Mouse (Mus musculus) heart, embryonic 14.5 days (tissue): ENCODE measurements around the gene Ackr4. TPM values are rescaled to one million over a fixed set of nuclear protein-coding genes. Genes with fewer than 3 reads are reported as not detected.

ENCODE experiments used
- ATAC-seq: fragments of 200-750 bp; cut with Nextera tagmentation; 2 replicates; pipeline ENCODE4 v1.8.0; 2017; ENCODE audit warnings: low read depth, moderate TSS enrichment; ENCODE audit not compliant: insufficient number of reproducible peaks, insufficient read depth, low FRiP score
- H3K27ac ChIP-seq, 2 experiments: fragments of 200-500 bp in 1 of 2; fragments of 300-500 bp in 1 of 2; sonication (generic) in 1 of 2; replicated peaks in 1 of 2; 2 replicates each; pipeline ENCODE4 v1.5.1; 2012 to 2014; ENCODE audit warnings: low read depth in 2 of 2, low read length in 2 of 2, control low read depth in 1 of 2, mild to moderate bottlenecking in 1 of 2, mixed read lengths in 1 of 2; ENCODE audit not compliant: control insufficient read depth in 1 of 2, insufficient read depth in 1 of 2
- H3K27me3 ChIP-seq: fragments of 300-500 bp; sonication (generic); 2 replicates; pipeline ENCODE4 v1.6.1; 2014; ENCODE audit warnings: mild to moderate bottlenecking, low read length, control low read depth; ENCODE audit not compliant: control insufficient read depth, insufficient read depth
- H3K36me3 ChIP-seq: fragments of 300-500 bp; sonication (generic); 2 replicates; pipeline ENCODE4 v1.6.1; 2014; ENCODE audit warnings: mild to moderate bottlenecking, control low read depth, low read length, mixed read lengths; ENCODE audit not compliant: control insufficient read depth, insufficient read depth
- H3K4me1 ChIP-seq, 2 experiments: fragments of 200-500 bp in 1 of 2; fragments of 300-500 bp in 1 of 2; sonication (generic) in 1 of 2; 2 replicates each; pipeline ENCODE4 v1.6.1; 2012 to 2014; ENCODE audit warnings: low read length in 2 of 2, control low read depth in 1 of 2, mixed read lengths in 1 of 2; ENCODE audit not compliant: control insufficient read depth in 2 of 2, insufficient read depth in 2 of 2
- H3K4me2 ChIP-seq: fragments of 300-500 bp; sonication (generic); 2 replicates; pipeline ENCODE4 v1.6.1; 2014; ENCODE audit warnings: mild to moderate bottlenecking, low read length
- H3K4me3 ChIP-seq, 2 experiments: fragments of 200-500 bp in 1 of 2; fragments of 300-500 bp in 1 of 2; sonication (generic) in 1 of 2; 2 replicates each; pipeline ENCODE4 v1.5.1; 2012 to 2014; ENCODE audit warnings: low read length in 2 of 2, mild to moderate bottlenecking in 2 of 2, control low read depth in 1 of 2, low read depth in 1 of 2, moderate library complexity in 1 of 2; ENCODE audit not compliant: control insufficient read depth in 1 of 2, insufficient read depth in 1 of 2
- H3K9ac ChIP-seq: fragments of 300-500 bp; sonication (generic); 2 replicates; pipeline ENCODE4 v1.6.1; 2014; ENCODE audit warnings: mild to moderate bottlenecking, low read length
- H3K9me3 ChIP-seq: fragments of 300-500 bp; sonication (generic); 2 replicates; pipeline ENCODE4 v1.6.1; 2016; ENCODE audit warnings: low read length, control low read depth; ENCODE audit not compliant: control insufficient read depth
- WGBS: fragments of 180-500 bp; shearing (Covaris S2); extraction: QIAGEN DNeasy Blood & Tissue Kit; methylation state at CpG from one replicate; pipeline ENCODE4 v1.1.7; 2014; 5-methylcytosine and 5-hydroxymethylcytosine counted together
- polyA plus RNA-seq: library from polyadenylated mRNA; unstranded; fragments of >200 nt; fragmentation: Nextera tagmentation; extraction: Ambion mirVana; gene quantifications from 2 replicates; pipeline ENCODE4 v1.2.1, GENCODE M21; 2014

The Ackr4 gene
- polyA plus RNA-seq, 1 experiment from 2014 or later = 3.6 TPM

DNA sequence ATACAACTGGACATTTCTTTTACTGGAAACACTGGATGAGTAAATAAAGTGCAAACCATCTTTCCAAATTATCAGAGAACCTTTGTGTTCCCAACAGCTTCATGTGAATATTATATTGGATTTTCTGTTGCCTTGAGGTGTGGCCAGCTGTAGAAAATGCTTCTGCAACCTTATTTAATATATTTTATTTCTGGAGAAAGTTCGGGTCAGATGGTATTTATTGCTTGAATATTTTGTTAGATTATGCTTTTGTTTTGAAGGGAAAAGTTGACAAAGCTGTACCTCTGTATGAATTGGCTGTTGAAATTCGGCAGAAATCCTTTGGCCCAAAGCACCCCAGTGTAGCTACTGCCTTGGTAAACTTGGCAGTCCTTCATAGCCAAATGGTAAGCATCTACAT, 86.4 kb downstream of the Ackr4 start, which contains the start of gene Gm28305:
Gm28305 (plus strand) TSS at position 301 of the 400 bp plus-strand sequence.
- no peak within 1 kb of the TSS for H3K4me2 ChIP-seq
- H3K4me1 ChIP-seq = peaks cover 4 to 11% of the 10 kb centered on the region in 2 experiments; a peak in 3 of 4 replicates
- no peaks in the 10 kb centered on the region for H3K27me3 ChIP-seq
- peaks cover 52% of the 10 kb centered on the region for H3K36me3 ChIP-seq
- 58% methylated on average over 2 of the region's 2 CpGs for WGBS
- no peak within 1 kb of the TSS for H3K27ac ChIP-seq
- no peaks in the 10 kb centered on the region for H3K9me3 ChIP-seq
- H3K4me3 ChIP-seq = no peak within 1 kb of the TSS
- no peak for ATAC-seq
- H3K9ac ChIP-seq = no peak within 1 kb of the TSS

DNA sequence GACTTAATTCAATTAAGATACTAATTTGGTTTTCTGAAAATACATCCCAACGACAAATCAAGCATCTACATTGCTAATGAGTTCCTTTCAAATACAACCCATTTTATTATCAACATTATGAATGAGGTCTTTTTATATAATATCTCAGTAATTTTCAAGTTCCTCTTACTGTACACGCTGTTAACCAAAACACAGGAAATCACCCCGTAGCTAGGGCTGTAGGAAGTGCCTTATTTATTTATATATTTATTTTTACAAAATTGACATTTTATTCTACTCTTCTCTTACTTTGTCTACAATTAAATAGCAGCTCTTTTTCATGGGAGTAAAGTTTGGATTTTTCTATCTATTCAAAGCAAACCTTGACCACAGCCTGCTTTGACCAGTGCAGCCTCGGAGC, 87.0 kb downstream of the Ackr4 start:
- H3K4me2 ChIP-seq = no peak overlapping the region
- no peaks in the 10 kb centered on the region for H3K27me3 ChIP-seq
- H3K9ac ChIP-seq = no peak overlapping the region
- H3K4me3 ChIP-seq = no peak overlapping the region
- H3K27ac ChIP-seq = no peak overlapping the region
- peaks cover 50% of the 10 kb centered on the region for H3K36me3 ChIP-seq
- 87% methylated on average over 4 of the region's 4 CpGs for WGBS
- ATAC-seq = no peak
- H3K4me1 ChIP-seq = peaks cover 4 to 11% of the 10 kb centered on the region in 2 experiments; a peak in 3 of 4 replicates
- H3K9me3 ChIP-seq = no peaks in the 10 kb centered on the region

DNA sequence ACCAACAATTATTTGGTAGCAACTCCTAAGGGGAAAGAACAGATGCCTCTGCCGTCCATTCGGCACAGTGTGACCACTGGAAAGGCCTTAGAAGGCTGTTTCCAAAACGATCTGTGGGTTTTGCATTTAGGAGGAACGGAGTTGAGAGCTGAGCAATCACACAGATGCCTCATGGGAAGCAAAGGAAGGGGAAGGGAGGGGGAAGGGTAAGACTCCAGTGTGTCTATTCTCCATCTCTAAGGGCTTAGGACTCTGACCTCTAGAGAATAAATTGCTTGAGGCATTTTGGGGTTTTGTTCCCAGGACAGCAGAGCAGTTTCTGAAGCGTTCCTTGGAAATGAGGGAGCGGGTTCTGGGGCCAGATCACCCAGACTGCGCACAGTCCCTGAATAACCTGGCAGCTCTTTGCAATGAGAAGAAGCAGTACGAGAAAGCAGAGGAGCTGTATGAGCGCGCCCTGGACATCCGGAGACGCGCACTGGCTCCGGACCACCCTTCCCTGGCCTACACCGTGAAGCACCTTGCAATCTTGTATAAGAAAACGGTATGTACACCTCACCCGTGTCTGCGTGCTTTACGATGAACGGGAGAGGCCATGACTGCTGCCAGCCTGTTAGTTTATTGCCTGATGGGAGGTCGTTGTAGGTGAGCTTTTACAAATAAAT, 87.6 kb downstream of the Ackr4 start:
- peaks cover 52% of the 10 kb centered on the region for H3K36me3 ChIP-seq
- H3K4me1 ChIP-seq = peaks cover 4 to 11% of the 10 kb centered on the region in 2 experiments; a peak in 3 of 4 replicates
- no peaks in the 10 kb centered on the region for H3K27me3 ChIP-seq
- no peak for ATAC-seq
- H3K27ac ChIP-seq = no peak overlapping the region
- H3K9me3 ChIP-seq = no peaks in the 10 kb centered on the region
- H3K4me3 ChIP-seq = no peak overlapping the region
- WGBS = 91% methylated on average over 21 of the region's 21 CpGs
- no peak overlapping the region for H3K4me2 ChIP-seq
- no peak overlapping the region for H3K9ac ChIP-seq

DNA sequence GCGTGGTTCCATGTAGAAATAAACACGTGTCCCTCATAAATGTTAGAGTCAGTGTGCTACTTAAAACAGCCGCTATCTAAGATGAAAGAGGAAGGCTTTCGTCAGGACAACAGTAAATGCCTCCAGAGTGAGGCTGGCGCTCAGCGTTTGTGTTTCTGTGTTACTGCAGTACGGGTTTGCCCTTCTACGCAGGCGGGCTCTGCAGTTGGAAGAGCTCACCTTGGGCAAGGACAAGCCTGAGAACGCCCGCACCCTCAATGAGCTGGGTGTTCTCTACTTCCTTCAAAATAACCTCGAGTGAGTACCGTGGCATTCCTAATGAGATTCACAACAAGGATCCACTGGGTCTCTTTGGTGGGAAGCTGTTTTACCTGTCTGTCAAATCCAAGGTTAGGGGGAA, 88.5 kb downstream of the Ackr4 start:
- Histone ChIP-seq H3K27ac (peak overlapping the region in 1 of 2 experiments; percentile 33; a peak in 2 of 4 replicates), H3K36me3 (peaks cover 55% of the 10 kb centered on the region), H3K4me2 (no peak overlapping the region), H3K9ac (no peak overlapping the region), H3K4me3 (no peak overlapping the region), H3K4me1 (peaks cover 4 to 11% of the 10 kb centered on the region in 2 experiments; a peak in 3 of 4 replicates), H3K27me3 (no peaks in the 10 kb centered on the region), H3K9me3 (no peaks in the 10 kb centered on the region)
- WGBS = 69% methylated on average over 13 of the region's 13 CpGs
- ATAC-seq = no peak

DNA sequence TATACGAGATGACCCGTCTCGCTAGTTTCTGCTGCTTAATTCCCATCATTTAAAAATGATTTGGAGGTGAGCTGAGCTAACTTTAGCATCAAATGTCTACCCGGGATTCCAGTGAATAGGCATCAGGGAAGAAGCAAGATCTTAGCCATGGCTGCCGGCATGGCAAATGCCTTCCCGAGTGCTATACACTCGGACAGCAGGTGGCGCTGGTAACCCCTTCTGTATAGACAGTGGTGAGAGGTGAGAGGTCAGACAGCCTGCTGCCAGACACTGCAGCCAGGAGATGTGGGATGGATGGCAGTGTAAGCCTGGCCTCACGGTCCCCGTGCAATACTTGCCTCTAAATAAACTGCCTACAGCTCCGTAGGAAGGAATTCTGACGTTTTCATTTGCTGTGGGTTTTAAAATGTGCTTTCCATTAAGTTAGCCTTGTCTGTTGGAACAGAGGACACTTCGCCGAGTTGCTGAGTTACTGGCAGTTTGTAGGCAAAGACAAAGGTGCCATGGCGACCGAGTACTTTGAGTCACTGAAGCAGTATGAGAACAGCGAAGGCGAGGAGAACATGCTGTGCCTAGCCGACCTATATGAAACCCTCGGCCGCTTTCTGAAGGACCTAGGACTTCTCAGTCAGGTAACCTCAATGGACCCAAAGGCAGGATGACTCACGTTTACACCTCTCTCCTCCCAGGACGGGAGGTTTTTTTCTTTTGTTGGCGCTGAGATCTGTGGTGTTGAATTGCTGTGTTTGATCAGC, 91.3 kb downstream of the Ackr4 start:
- H3K4me3 ChIP-seq = no peak overlapping the region
- peaks cover 4 to 11% of the 10 kb centered on the region in 2 experiments; a peak in 3 of 4 replicates for H3K4me1 ChIP-seq
- no peaks in the 10 kb centered on the region for H3K9me3 ChIP-seq
- no peak overlapping the region for H3K4me2 ChIP-seq
- H3K27me3 ChIP-seq = no peaks in the 10 kb centered on the region
- ATAC-seq = no peak
- no peak overlapping the region for H3K27ac ChIP-seq
- H3K36me3 ChIP-seq = peaks cover 69% of the 10 kb centered on the region
- no peak overlapping the region for H3K9ac ChIP-seq
- WGBS = 52% methylated on average over 24 of the region's 24 CpGs

DNA sequence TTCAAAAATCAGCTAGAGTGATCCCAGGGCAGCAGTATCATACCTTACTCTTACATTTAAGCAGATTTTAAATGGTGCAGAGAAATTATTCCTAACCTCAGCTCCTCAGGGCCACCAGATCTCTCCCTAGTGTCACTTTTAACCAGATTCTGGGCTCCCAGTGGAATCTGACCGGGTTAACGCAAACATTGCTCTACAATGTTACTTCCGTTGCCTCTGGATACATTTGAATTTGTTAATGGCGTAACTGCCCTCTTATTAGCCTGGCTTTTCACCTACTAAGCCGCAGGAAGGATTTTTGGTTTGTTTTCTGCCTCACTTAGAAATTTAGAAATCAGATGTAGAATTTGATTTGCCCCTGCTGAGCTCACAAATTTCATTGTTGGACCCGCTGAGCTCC, 92.0 kb downstream of the Ackr4 start:
- no peak for ATAC-seq
- Histone ChIP-seq H3K4me2 (no peak overlapping the region), H3K27me3 (no peaks in the 10 kb centered on the region), H3K4me1 (peaks cover 4 to 11% of the 10 kb centered on the region in 2 experiments; a peak in 3 of 4 replicates), H3K9ac (no peak overlapping the region), H3K36me3 (peaks cover 69% of the 10 kb centered on the region), H3K27ac (no peak overlapping the region), H3K9me3 (no peaks in the 10 kb centered on the region), H3K4me3 (no peak overlapping the region)
- 80% methylated on average over 6 of the region's 6 CpGs for WGBS

DNA sequence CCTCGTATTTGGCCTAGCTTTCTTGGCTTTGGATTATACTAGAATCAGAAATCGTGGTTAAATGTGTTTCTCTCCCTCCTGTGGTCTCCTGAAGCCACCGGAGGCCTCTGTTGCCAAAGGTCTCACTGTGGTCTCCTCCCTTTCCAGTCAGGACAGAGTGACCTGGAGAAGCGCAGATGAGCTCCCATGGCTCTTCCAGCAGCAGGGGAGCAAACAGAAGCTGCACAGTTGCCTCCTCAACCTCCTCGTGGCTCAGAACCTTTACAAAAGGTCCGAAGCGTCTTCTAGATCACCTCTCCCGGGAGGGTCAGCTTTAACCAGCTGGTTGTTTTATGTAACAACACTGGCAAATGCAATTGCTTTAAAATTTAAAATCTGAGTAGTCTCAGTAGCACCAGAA, 92.5 kb downstream of the Ackr4 start:
- no peak overlapping the region for H3K4me3 ChIP-seq
- no peak overlapping the region for H3K4me2 ChIP-seq
- H3K27ac ChIP-seq = no peak overlapping the region
- H3K4me1 ChIP-seq = peaks cover 4 to 11% of the 10 kb centered on the region in 2 experiments; a peak in 3 of 4 replicates
- H3K27me3 ChIP-seq = no peaks in the 10 kb centered on the region
- H3K9me3 ChIP-seq = no peaks in the 10 kb centered on the region
- no peak for ATAC-seq
- peaks cover 70% of the 10 kb centered on the region for H3K36me3 ChIP-seq
- no peak overlapping the region for H3K9ac ChIP-seq
- 77% methylated on average over 8 of the region's 8 CpGs for WGBS
